Mouse (Mus musculus) midbrain, embryonic 10.5 days (tissue): Measurements from ENCODE around the gene Gm17689. TPM values are rescaled to one million over a fixed set of nuclear protein-coding genes. Genes with fewer than 3 reads are reported as not detected.

ENCODE experiments used
- DNase-seq: peaks from one replicate; pipeline ENCODE4 v3.0.0-alpha.2; 2017; ENCODE audit warnings: low spot score
- H3K27ac ChIP-seq: fragments of 300-500 bp; sonication (generic); replicated peaks from 2 replicates; pipeline ENCODE4 v1.5.1; 2016; ENCODE audit warnings: mild to moderate bottlenecking
- H3K27me3 ChIP-seq: fragments of 300-500 bp; sonication (generic); 2 replicates; pipeline ENCODE4 v1.6.1; 2016; ENCODE audit warnings: low read depth, mild to moderate bottlenecking; ENCODE audit not compliant: poor library complexity, severe bottlenecking
- H3K36me3 ChIP-seq: fragments of 300-500 bp; sonication (generic); 2 replicates; pipeline ENCODE4 v1.6.1; 2016; ENCODE audit warnings: mild to moderate bottlenecking, moderate library complexity
- H3K4me1 ChIP-seq: fragments of 300-500 bp; sonication (generic); 2 replicates; pipeline ENCODE4 v1.6.1; 2016
- H3K4me3 ChIP-seq: fragments of 300-500 bp; sonication (generic); 2 replicates; pipeline ENCODE4 v1.5.1; 2016; ENCODE audit warnings: mild to moderate bottlenecking, moderate library complexity
- H3K9me3 ChIP-seq: fragments of 300-500 bp; sonication (generic); replicated peaks from 2 replicates; pipeline ENCODE4 v1.6.1; 2016; ENCODE audit warnings: mild to moderate bottlenecking
- WGBS: fragments of 180-500 bp; shearing (Covaris S2); methylation state at CpG from one replicate; pipeline ENCODE4 v1.1.7; 2016; 5-methylcytosine and 5-hydroxymethylcytosine counted together
- polyA plus RNA-seq: library from polyadenylated mRNA; unstranded; fragments of >200 nt; fragmentation: Nextera tagmentation; extraction: Ambion mirVana; gene quantifications from 2 replicates; pipeline ENCODE4 v1.2.1, GENCODE M21; 2016

Gm17689 gene
- polyA plus RNA-seq, result not detected in 2 replicates

GRCm38 (mm10) chr9:36582535-36582934 is at the start of gene Gm17689:
Gene Gm17689 (minus strand): TSS chr9:36582635.
- no peak within 1 kb of the TSS for H3K4me3 ChIP-seq

GRCm38 (mm10) chr9:36541863-36542262 is 40.6 kb downstream of the Gm17689 start, which contains the start of gene Gm5615:
Gene Gm5615 (minus strand): TSS chr9:36541963.
- H3K9me3 ChIP-seq, result peaks cover 24% of the 10 kb centered on the region; the same call in 1 of the 2 replicates
- H3K4me1 ChIP-seq, result no peaks in the 10 kb centered on the region
- H3K4me3 ChIP-seq, result no peak within 1 kb of the TSS
- 85% methylated on average over 2 of the region's 2 CpGs for WGBS
- no peaks in the 10 kb centered on the region for H3K27me3 ChIP-seq
- H3K36me3 ChIP-seq, result no peaks in the 10 kb centered on the region
- DNase-seq, result no peak
- H3K27ac ChIP-seq, result no peak within 1 kb of the TSS

More at GRCm38 (mm10) chr9:36582535-36582934, at the start of gene Gm17689:
- no peak within 1 kb of the TSS for H3K27ac ChIP-seq
- no peaks in the 10 kb centered on the region for H3K27me3 ChIP-seq
- peaks cover 41% of the 10 kb centered on the region for H3K9me3 ChIP-seq
- H3K36me3 ChIP-seq, result no peaks in the 10 kb centered on the region
- WGBS, result 71% methylated on average over 1 of the region's 1 CpGs
- no peaks in the 10 kb centered on the region for H3K4me1 ChIP-seq
- DNase-seq, result no peak

Other genes starting within 250 kb of the Gm17689 start
- not detected in 2 replicates for gene Gm7257, start 150.8 kb downstream of the Gm17689 start, polyA plus RNA-seq
- not detected in 2 replicates for gene Gm9513, start 107.0 kb downstream of the Gm17689 start, polyA plus RNA-seq
- not detected in 2 replicates for gene Gm5615, start 40.7 kb downstream of the Gm17689 start, polyA plus RNA-seq
- not detected in 2 replicates for gene A630095E13Rik, start 60.7 kb upstream of the Gm17689 start, polyA plus RNA-seq
- gene Acrv1, start 110.6 kb upstream of the Gm17689 start, polyA plus RNA-seq, result not detected in 2 replicates
- gene Chek1, start 144.4 kb upstream of the Gm17689 start, polyA plus RNA-seq, result 52.4 and 59.6 TPM in 2 replicates
- gene Stt3a, start 185.0 kb upstream of the Gm17689 start, polyA plus RNA-seq, result 160 and 167 TPM in 2 replicates
- gene Ei24, start 214.8 kb upstream of the Gm17689 start, polyA plus RNA-seq, result 93.0 and 94.2 TPM in 2 replicates
- gene Fez1, start 239.2 kb upstream of the Gm17689 start, polyA plus RNA-seq, result 232 and 306 TPM in 2 replicates